Mouse (Mus musculus) embryonic fibroblast, embryonic 13.5 days (primary cell): ENCODE results near the gene 1500009C09Rik.

Experiments used
- CTCF ChIP-seq: IDR thresholded peaks from 2 replicates; pipeline ENCODE4 v1.5.1; 2011; ENCODE audit warnings: mild to moderate bottlenecking, control low read depth, low read length, moderate library complexity, borderline replicate concordance; ENCODE audit not compliant: insufficient read depth
- POLR2A ChIP-seq: IDR thresholded peaks from 2 replicates; pipeline ENCODE4 v1.6.1; 2011; ENCODE audit warnings: low read depth, mild to moderate bottlenecking, control low read depth, low read length, moderate library complexity

- no peak for TF ChIP-seq CTCF
- no peak for TF ChIP-seq POLR2A
These were observed 618 bp upstream of the 1500009C09Rik start for GRCm38 (mm10) chr15:82251579-82251978.
